Mouse (Mus musculus) adrenal gland, postnatal 25 days (tissue): ENCODE data around the gene Gm39566. TPM values are rescaled to one million over a fixed set of nuclear protein-coding genes. Genes with fewer than 3 reads are reported as not detected.
"Not testable (repeated sequence)": the region's sequence is repeated elsewhere in the genome, so short reads cannot be mapped to it uniquely, and the experiment has no call there.

Source experiments
- DNase-seq: peaks from one replicate; pipeline ENCODE4 v3.0.0; 2021; ENCODE audit warnings: mixed read lengths
- long read RNA-seq: library from polyadenylated mRNA; stranded (forward); transcript quantifications from one replicate; pipeline ENCODE4 v2.0.0, GENCODE M21; 2021
- total RNA-seq: library from RNA; stranded (reverse); gene quantifications from 2 replicates; pipeline ENCODE4 v1.2.3, GENCODE M21; 2021

Gm39566 gene
- total RNA-seq, result not detected in 2 replicates
- long read RNA-seq, result 0 reads

DNA sequence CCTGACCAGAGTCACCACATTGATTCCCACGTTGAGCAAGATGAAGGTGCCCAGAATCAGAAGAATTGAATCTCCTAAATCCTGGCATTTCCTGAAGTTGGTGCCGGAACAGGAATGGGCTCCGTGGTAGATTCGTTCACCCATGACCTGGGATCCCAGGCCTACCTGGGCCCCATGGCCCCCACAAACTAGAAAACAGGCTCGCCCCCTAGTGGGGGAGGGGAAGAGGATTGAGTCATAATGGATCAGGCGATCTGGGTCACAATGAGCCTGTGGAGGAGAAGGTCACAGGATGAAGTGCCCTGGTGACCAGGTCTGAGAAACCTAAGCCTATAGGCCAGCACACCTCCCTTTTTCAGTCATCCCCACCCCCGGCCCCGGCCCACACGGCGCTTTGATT is at the start of gene Gm39566:
Gm39566 (minus strand) TSS at position 144 of the 400 bp plus-strand sequence.
- no peak for DNase-seq

DNA sequence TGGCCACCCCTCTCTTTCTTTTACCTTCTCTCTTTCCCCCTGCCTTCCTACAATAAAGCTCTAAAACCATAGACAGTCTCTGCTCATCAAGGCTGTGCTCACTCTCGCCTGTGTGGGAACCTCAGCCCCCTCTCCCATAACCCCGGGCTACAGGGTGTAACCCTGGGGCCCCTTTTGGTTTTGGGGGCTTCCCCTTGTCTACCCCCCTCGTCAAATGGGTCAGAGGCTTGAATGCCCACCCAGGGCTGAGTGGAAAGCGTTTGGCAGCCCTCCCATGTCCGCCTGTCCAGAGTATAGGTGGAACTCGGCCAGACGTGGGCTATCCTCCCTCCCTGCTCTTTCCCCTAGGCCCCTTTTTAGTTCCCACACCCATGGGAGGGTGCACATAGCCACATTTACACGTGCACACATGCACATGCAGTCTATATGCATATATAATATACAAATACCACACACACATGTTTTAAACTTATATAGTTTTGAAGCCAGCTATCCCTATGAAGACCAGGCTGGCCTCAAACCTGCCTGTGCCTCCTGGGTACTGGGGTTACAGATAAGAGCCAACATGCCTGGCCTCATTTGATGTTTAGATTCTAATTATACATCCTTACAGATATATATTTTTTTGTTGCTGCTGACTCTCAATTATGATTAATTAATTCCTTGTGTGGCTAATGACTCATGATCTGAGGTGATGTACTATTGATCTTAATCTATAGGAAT is 49.2 kb upstream of the Gm39566 start:
- DNase-seq, result no peak

DNA sequence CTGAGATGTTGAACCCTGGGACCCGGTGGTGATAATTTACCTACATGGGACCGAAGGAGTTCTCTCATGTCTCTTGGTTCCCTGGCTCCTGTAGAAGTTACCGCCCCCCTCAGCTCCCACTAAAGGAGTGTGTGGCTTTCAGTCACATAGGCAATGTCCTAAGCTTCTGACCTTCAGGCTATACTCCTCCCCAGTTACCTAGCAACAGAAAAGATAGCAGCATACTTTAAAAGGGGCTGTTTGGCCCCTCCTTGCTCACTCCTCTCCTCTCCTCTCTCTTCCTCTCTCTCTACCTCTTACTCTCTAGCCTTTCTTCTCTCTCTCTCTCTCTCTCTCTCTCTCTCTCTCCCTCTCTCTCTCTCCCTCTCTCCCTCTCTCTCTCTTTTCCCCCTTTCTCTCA is 48.6 kb upstream of the Gm39566 start:
- DNase-seq, result not testable (repeated sequence)

DNA sequence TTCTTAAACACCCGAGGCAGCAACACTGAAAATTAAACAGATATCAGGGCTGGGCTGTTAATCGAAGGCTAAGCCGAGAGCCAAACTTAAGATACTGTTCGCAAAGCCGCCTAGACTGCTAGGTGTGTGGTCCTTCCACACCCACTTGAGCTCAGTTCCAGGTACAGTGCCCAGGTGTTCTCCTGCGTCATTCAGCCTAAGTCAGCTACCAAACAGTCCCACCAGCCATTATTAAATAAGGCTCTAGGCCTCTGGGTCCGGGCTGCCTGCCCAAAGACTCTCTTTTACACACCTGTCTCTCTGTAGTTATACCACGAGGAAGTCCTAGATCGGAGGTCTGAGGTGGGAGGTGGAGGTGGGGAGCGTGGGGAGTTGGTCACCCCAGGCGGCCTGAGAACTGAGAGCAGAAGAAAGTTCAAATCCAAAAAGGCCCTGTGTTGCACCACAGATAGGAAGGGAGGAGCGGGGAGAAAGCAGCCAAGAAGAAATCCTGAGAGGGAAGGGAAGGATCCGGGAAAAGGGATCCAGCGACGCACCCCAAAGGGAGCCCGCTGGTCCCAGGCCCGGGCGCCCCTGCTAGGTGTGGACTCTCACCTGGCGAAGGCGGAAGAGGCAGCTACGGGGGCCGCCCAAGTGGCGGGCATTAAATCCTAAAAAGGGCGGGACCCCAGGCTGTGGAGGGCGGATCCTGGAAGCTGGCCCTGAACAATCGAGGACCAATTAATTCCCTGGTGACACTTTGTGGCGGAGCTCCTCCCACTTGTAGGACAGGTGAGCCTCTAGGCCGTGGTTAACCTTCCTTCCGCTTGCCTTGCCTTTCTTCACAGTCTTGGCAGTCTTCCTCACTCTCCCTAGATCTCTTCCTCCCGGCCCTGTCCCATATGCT is 43.3 kb upstream of the Gm39566 start, which contains the start of gene Tnk1:
Tnk1 (minus strand) TSS at position 618 of the 886 bp plus-strand sequence.
- DNase-seq, result no peak

DNA sequence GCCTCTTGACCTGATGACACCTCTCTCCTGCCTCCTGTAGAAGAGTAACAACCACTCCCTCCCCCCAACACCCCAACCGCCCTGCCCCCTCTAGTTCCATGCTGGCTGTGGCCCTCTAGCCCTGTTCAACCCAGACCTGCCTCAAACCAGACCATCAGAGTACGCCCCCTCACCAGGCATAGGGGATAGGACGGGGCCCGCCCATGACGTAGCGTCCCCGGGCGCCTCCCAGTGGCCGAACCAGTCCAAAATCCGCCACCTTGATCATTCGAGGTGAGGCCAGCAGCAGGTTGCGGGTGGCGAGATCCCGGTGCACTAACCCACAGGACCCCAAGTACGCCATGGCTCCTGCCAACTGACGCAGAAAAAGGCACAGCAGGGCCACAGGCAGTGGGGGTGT is 40.2 kb upstream of the Gm39566 start:
- DNase-seq, result peak; percentile 56

DNA sequence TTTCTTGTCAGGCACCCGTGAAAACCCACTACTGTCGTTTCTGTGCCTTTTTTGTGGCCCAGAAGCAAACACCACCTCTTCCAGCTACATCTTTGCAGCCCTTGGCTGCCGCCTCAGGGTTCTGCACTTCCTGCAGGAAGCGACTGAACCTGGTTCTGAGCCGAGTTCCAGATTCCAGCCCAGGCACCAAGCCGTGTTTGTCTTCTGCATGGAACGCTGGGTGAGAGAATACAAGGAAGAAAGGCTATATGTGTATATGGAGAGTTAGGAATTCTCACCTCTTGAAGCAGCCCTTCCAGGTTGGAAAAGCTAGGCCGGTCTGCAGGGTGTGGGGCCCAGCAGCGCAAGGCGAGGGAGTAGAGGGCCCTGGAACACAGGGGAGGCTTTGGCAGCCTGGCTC is 39.6 kb upstream of the Gm39566 start:
- no peak for DNase-seq

DNA sequence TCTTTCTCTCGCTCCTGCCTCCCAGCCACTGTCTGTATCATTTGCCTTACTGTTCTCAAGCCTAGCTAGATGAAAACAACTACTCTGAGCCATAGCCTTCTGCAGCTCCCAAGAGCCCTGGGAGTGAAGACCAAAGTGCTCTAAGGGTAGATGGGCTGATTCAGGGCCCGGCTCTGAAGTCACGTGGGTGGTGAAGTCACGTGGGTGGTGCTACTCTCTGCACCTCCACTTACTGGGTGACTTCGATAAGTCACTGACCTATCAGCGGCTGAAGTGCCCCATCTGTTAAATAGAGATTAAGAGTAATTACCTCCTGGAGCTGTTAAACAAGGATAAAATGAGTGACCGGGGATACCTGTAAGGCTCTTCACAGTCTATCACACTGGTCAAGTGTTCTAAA is 38.9 kb upstream of the Gm39566 start:
- no peak for DNase-seq

DNA sequence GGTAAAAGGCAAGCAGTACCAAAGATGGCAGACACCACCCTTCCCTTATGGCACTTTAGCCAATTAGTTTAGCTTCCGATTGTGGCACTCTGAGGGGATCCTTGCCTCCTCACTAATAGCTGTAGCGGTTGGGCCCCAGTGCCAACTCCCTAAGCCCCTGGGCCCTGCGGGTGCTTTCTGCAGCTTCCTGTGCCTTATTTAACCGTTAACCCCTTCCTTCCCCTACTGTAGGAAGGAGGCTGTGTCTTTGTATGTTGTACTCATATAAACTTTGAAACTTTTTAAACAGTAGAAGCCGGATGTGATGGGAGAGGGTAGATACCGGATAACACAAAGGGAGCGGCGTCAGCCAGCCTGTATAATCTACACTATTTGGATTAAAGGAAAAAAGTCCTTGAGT is 35.7 kb upstream of the Gm39566 start:
- DNase-seq, result no peak

DNA sequence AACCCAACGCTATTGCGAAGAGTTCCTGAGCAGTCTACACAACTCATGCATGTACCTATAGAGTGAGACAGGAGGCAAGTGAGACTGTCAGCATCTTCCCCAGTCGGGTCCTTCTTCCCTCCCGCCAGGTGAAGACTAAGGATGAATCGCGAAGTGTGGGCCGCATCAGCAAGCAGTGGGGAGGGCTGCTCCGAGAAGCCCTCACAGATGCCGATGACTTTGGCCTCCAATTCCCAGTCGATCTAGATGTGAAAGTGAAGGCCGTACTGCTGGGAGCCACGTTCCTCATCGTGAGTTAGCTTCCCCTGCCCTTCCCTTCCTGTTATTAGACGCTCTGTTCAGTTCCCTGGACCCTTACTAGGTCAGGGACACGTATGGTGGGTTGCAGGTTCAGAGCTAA is 34.8 kb upstream of the Gm39566 start:
- DNase-seq, result no peak

DNA sequence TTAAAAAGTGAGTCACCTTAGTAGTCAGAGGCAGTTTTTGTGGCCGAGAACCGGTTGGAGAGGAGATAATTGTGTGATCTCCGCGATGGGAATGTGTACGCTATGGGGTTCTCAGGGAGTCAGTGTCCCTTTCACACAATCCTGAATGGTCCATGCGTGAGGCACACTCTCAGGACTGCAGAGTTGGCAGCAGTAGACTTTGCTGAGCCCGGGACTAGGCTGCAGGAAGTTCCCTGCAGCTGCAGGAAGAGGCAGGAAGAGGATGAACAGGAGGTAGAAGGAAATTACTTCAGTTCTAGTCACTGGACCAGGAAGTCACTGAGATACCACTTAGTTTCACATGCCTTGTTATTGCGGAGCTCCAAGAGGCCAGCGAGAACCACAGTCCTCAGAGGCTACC is 34.0 kb upstream of the Gm39566 start:
- no peak for DNase-seq

DNA sequence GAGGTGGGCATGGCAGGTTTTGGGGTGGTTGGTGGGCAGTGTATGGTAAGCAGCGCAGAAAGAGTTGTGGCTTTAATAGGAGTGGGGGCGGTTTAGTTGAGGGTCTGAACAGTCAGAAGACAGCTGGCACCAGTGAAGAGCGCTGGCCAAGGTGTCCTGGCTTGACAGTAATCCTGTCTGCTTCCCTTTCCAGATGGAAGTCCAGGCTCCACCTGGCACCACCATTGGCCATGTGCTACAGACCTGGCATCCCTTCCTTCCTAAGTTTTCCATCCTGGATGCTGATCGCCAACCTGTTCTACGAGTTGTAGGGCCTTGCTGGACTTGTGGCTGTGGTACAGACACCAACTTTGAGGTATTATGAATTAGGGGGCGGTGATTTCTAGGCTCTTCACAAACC is 32.9 kb upstream of the Gm39566 start:
- DNase-seq, result no peak

DNA sequence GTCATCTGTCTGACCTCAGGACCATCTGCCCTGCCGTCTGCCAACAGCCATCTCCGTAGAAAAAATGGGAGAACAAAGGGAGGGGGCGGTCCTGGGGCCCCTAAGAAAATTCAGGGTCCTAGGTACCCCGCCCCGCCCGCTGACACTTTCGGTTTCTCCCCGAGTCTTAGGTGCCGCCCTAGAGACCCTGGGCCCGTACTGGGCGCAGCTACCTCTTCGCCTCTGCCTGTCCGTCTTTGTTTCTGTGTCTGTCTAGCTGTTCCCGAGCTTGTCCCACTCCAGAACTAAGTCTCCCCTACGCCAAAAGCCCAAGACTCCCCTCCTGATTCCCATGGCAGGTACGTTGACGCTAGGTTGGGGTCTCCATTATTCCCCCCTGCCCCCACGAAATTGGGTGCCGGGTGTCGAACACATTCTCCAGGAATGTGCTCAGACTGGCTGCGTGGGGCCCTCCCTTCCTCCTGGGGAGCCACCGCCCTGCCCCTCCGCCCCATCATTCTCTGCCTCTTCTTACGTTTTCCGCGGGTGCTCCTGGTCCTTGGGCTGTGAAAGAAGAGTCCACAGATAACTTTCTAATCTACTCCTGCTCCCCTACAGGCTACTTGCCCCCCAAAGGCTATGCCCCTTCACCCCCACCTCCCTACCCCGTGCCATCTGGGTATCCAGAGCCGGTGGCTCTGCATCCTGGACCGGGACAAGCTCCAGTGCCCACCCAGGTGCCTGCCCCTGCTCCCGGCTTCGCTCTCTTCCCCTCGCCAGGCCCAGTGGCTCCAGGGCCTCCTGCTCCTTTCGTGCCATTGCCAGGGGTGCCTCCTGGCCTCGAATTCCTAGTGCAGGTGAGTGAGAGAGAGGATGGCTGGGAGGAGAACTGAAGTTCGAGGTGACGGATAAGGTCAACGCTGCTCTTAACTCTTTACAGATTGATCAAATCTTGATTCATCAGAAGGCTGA is 31.9 kb upstream of the Gm39566 start:
- peak; percentile 30 for DNase-seq

DNA sequence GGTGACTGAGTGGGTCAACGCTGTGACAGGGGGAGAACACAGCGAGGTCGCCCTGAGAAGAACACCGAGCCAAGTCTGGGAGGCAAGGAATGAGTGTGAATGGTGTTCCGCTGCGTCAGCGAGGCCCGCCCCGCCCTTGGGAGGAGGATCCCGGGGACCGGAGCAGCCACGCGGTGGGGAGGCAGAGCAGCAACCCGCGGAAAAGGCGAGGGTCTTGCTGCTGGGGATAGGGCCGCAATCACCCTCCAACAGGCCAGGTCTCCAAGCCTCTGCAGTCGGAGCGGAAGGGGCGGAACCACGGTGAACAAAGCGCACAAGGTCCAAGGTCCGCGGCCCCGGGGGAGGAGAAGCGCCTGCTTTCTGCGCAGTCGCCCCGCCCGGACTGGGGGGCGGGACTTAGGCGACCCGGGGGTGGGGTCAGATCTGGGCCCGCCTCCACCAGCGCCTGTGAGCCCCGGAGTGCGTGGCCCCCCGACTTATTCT is 31.1 kb upstream of the Gm39566 start, which contains the start of gene Plscr3:
Plscr3 (plus strand) TSS at position 179 of the 483 bp plus-strand sequence.
- DNase-seq, result peak; percentile 94

DNA sequence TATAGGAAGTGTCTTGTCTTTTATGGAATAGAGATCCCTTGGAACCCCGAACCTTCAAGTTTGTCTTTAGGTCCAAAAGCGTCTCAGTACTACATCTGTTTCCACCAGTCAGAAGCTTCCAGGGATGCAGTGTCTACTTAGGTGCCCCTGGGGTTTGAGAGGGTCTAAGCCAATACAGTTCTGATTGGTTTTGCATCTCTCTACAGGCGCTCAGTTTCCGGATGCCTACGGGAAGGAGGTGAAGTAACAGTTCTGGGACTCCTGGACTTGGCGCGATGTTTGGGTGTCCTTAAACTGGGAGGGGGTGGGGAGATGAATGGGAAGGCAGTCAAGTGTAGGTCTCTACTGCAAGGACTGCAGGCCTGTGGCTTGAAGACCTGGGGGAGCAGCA is 23.6 kb upstream of the Gm39566 start:
- DNase-seq, result no peak

DNA sequence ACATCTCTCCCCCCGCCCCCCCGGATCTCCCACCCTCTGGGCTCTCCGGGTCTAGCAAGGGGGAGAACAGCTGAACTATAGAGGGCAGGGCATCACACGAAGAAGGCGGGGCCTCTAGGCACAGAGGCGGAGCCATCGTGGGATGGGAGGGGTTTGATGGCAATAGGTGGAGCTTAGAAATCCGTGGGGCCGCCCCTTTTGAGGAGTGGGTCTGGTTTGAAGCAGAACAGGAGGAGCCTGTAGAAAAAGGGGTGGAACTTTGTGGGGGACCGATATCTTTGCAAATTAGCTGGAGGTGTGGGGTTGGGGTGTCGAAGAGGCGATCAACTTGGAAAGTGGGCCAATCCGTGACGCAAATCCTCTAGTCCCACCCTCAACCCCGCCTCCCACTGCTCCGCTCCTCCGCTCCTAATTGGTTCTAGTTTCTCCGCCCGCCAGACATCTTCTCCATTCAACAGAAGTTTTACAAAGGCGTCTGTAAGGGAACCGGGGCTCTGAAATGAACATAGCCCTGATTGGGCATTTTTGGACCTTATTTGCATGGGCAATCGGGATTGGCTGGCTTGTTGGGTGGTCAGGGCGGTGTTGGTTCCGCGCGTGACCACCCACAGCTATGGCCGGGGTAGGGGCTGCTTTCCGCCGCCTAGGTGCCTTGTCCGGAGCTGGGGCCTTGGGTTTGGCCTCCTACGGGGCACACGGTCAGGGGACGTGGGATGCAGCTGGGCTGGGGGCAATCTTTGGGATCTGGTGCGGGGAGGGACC is 23.0 kb upstream of the Gm39566 start, which contains the start of gene Tmem256:
Tmem256 (plus strand) TSS at position 563 of the 762 bp plus-strand sequence.
- peak; percentile 89 for DNase-seq

DNA sequence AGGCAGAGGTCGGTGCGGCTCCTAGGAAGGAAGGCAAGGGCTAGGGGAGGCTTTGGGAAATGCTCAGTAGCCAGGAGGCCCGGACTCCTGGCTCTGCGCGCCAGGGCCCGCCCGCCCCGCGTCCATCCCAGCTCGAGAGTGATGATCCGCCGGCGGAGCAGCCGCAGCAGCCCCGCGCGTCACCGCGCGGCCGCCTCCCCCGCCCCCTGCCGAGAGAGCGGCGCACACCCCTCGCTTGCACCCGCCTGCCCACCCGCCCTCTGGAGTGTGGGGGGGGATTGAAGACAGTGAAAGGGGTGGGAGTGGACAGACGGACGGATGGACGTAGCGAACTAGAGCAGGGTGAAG is 22.5 kb upstream of the Gm39566 start, which contains the start of gene Nlgn2:
Nlgn2 (minus strand) TSS at position 181 of the 348 bp plus-strand sequence.
- peak; percentile 72 for DNase-seq

DNA sequence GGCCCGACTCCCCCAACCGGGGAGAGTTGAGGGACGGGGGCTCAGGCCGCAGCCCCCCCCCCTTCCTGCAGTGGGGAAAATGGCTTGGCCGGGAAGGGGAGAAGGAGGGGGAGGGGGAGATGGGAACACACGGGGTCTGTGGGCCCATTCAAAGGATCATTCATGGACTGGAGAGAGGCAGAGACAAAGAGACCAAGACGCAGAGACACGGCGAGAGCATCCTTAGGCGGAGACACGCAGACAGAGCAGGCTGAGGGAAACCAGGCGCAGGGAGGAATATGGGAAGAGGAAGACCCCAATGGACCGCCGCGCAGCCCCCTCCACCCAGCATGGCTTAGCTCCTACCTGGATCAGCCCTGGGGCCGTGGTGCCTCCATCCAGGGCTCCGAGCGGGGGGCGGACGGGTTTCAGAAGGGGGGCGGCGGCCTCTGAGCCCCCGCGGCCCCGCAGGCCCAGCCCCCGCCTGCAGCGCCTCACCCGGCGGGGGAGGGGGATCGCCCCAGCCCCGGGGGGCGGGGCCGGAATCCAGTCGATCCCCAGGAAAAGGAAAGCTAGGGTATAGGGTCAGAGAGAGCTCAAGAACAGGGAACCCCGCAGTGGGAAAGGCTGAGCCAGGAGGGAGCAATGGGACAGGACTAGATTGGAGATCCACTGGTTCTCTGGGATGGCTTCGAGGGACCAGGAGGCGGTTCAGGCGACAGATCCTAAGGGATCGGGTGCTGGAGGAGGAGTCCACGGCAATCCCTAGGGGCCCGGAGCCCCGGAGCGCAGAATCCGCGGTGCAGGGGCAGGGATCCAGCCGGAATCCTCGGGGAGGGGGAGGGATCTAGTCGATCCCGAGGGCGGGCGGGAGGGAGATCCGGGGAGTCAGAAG is 21.8 kb upstream of the Gm39566 start:
- DNase-seq, result peak; percentile 41

DNA sequence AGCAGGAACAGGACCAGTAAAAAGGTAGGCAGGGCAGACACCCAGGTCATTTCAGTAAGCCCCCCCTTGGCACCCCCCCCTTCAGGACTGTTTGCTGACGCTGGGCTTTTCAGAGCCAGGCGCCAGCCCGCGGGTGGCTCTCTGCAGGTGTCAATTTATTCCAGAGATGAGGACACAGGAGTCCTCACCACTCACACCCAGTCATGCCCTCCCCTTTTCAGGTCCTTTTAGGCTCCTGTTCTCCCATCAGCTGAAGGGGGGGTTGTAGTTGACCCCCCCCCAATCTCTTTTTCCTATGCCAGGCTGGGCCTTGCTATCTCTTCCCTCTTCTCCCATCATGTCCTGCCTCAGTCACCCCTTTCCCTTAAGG is 20.9 kb upstream of the Gm39566 start:
- no peak for DNase-seq

DNA sequence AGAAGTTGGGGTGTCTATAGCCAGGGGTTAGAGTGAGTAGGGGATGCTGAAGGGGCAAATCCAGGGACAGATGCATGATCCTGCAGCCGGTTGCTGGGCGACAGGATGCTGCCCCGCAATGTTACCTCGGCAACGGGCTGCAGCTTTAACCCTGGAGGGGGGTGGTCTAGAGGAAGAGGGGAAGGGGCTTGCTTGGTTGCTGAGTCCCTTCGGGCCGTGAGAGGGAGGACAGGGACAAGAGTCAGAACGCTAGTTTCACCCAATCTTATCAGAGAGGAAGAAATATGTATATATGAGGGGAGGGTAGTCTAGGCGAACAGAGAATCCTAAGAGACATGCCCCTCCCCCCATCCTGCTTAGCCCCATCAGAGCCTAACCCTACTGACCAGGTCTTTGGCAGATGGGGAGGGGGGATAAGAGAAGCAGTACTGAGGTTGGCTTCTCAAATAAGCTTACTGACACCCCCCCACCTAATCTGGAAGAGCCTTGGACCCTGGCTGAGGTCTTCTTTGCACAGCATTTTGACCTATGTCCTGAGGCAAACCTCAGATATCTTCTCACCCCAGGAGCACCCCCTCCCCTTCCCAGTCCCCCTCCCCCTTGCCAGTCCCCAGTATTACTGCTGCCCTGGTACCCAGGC is 20.3 kb upstream of the Gm39566 start:
- no peak for DNase-seq
